Mouse (Mus musculus) neural tube, embryonic 11.5 days (tissue): ENCODE data around the gene B4galnt4. TPM values are rescaled to one million over a fixed set of nuclear protein-coding genes. Genes with fewer than 3 reads are reported as not detected.

Experiments
- ATAC-seq: fragments of 200-750 bp; cut with Nextera tagmentation; 2 replicates; pipeline ENCODE4 v1.8.0; 2017; ENCODE audit warnings: moderate number of reproducible peaks, mild to moderate bottlenecking, moderate TSS enrichment, moderate library complexity; ENCODE audit not compliant: insufficient read depth, low FRiP score, low TSS enrichment
- DNase-seq: peaks from one replicate; pipeline ENCODE4 v3.0.0-alpha.2; 2015; ENCODE audit warnings: low spot score
- H3K27ac ChIP-seq: fragments of 300-500 bp; sonication (generic); 2 replicates; pipeline ENCODE4 v1.5.1; 2014; ENCODE audit warnings: low read depth, mild to moderate bottlenecking, low read length
- H3K27me3 ChIP-seq: fragments of 300-500 bp; sonication (generic); 2 replicates; pipeline ENCODE4 v1.6.1; 2014; ENCODE audit warnings: mild to moderate bottlenecking, low read length, mixed read lengths; ENCODE audit not compliant: control insufficient read depth, insufficient read depth
- H3K36me3 ChIP-seq: fragments of 300-500 bp; sonication (generic); 2 replicates; pipeline ENCODE4 v1.6.1; 2014; ENCODE audit warnings: mild to moderate bottlenecking, low read length, moderate library complexity, mixed read lengths; ENCODE audit not compliant: control insufficient read depth, insufficient read depth
- H3K4me1 ChIP-seq: fragments of 300-500 bp; sonication (generic); 2 replicates; pipeline ENCODE4 v1.6.1; 2014; ENCODE audit warnings: low read length, mixed read lengths; ENCODE audit not compliant: control insufficient read depth, insufficient read depth
- H3K4me2 ChIP-seq: fragments of 300-500 bp; sonication (generic); 2 replicates; pipeline ENCODE4 v1.6.1; 2014; ENCODE audit warnings: low read depth, mild to moderate bottlenecking, moderate library complexity
- H3K4me3 ChIP-seq: fragments of 300-500 bp; sonication (generic); 2 replicates; pipeline ENCODE4 v1.5.1; 2014; ENCODE audit warnings: low read depth, low read length
- H3K9ac ChIP-seq: fragments of 300-500 bp; sonication (generic); 2 replicates; pipeline ENCODE4 v1.6.1; 2014; ENCODE audit warnings: mild to moderate bottlenecking, low read length
- H3K9me3 ChIP-seq: fragments of 300-500 bp; sonication (generic); 2 replicates; pipeline ENCODE4 v1.6.1; 2016; ENCODE audit warnings: low read length; ENCODE audit not compliant: control insufficient read depth
- WGBS: fragments of 180-500 bp; shearing (Covaris S2); extraction: QIAGEN DNeasy Blood & Tissue Kit; methylation state at CpG from one replicate; pipeline ENCODE4 v1.1.7; 2014; 5-methylcytosine and 5-hydroxymethylcytosine counted together
- polyA plus RNA-seq: library from polyadenylated mRNA; unstranded; fragments of >200 nt; fragmentation: Nextera tagmentation; extraction: Ambion mirVana; gene quantifications from 2 replicates; pipeline ENCODE4 v1.2.1, GENCODE M21; 2014

Gene B4galnt4
- polyA plus RNA-seq, 1 experiment from 2014 or later: 17.1 TPM

GRCm38 (mm10) chr7:141073782-141074181 lies 12.9 kb downstream of the B4galnt4 start:
- WGBS: 87% methylated on average over 4 of the region's 4 CpGs
- ATAC-seq (no peak), DNase-seq (no peak)
- Histone ChIP-seq H3K27me3 (peaks cover 17% of the 10 kb centered on the region), H3K9ac (no peak overlapping the region), H3K4me2 (no peak overlapping the region), H3K4me3 (no peak overlapping the region), H3K36me3 (no peaks in the 10 kb centered on the region), H3K27ac (no peak overlapping the region), H3K9me3 (no peaks in the 10 kb centered on the region), H3K4me1 (no peaks in the 10 kb centered on the region)

DNA sequence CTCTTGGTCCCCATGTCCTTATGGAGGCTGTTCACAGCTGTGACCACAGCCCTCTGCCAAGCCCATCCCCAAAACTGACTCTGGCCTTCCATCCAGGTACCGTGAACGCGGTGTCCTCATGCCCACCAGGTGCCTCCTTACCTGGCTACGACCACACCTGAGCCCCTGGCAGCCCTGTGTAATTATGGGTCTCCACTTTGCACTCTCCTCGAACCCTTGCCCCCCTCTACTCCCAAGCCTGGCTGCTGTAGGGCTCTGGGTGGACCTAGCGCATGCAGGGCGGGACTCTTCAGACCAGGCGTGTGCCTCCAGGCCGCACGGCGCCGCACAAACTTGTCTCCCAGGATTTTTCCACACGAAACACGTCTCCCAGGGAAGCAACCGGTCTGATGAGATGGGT lies 16.9 kb downstream of the B4galnt4 start, which contains the start of gene Pkp3:
Pkp3 (plus strand) TSS at position 378 of the 400 bp plus-strand sequence.
- Histone ChIP-seq H3K27me3 (no peaks in the 10 kb centered on the region; the same call in 1 of the 2 replicates), H3K9ac (no peak within 1 kb of the TSS), H3K4me2 (no peak within 1 kb of the TSS), H3K9me3 (no peaks in the 10 kb centered on the region), H3K4me3 (no peak within 1 kb of the TSS), H3K36me3 (no peaks in the 10 kb centered on the region), H3K27ac (no peak within 1 kb of the TSS), H3K4me1 (no peaks in the 10 kb centered on the region)
- DNase-seq (no peak), ATAC-seq (no peak)
- 89% methylated on average over 15 of the region's 15 CpGs for WGBS

GRCm38 (mm10) chr7:141078876-141079275 lies 18.0 kb downstream of the B4galnt4 start:
- no peak overlapping the region for H3K4me3 ChIP-seq
- H3K9ac ChIP-seq: no peak overlapping the region
- no peaks in the 10 kb centered on the region; the same call in 1 of the 2 replicates for H3K27me3 ChIP-seq
- no peaks in the 10 kb centered on the region for H3K36me3 ChIP-seq
- no peaks in the 10 kb centered on the region for H3K4me1 ChIP-seq
- DNase-seq (no peak), ATAC-seq (no peak)
- H3K4me2 ChIP-seq: no peak overlapping the region
- no peaks in the 10 kb centered on the region for H3K9me3 ChIP-seq
- no peak overlapping the region for H3K27ac ChIP-seq
- 76% methylated on average over 4 of the region's 4 CpGs for whole genome bisulfite sequencing

GRCm38 (mm10) chr7:141079481-141080449 lies 18.9 kb downstream of the B4galnt4 start:
- no peak overlapping the region for H3K9ac ChIP-seq
- no peak for ATAC-seq

GRCm38 (mm10) chr7:141087894-141088293 lies 27.0 kb downstream of the B4galnt4 start:
- Histone ChIP-seq H3K27ac (no peak overlapping the region), H3K36me3 (no peaks in the 10 kb centered on the region), H3K9ac (no peak overlapping the region), H3K4me3 (no peak overlapping the region), H3K9me3 (no peaks in the 10 kb centered on the region), H3K4me1 (0 out of 2 replicates have a peak, but pooled peaks cover 2% of the 10 kb centered on the region), H3K4me2 (no peak overlapping the region), H3K27me3 (peaks cover 15% of the 10 kb centered on the region)
- ATAC-seq (no peak), DNase-seq (no peak)
- WGBS: 38% methylated on average over 8 of the region's 8 CpGs

More at GRCm38 (mm10) chr7:141079481-141080449, 18.9 kb downstream of the B4galnt4 start:
- H3K36me3 ChIP-seq: no peaks in the 10 kb centered on the region
- H3K9me3 ChIP-seq: no peaks in the 10 kb centered on the region
- no peaks in the 10 kb centered on the region for H3K4me1 ChIP-seq
- H3K4me2 ChIP-seq: no peak overlapping the region
- no peak overlapping the region for H3K27ac ChIP-seq
- no peak overlapping the region for H3K4me3 ChIP-seq
- no peaks in the 10 kb centered on the region; the same call in 1 of the 2 replicates for H3K27me3 ChIP-seq
- WGBS: 26% methylated on average over 34 of the region's 34 CpGs
- no peak for DNase-seq

DNA sequence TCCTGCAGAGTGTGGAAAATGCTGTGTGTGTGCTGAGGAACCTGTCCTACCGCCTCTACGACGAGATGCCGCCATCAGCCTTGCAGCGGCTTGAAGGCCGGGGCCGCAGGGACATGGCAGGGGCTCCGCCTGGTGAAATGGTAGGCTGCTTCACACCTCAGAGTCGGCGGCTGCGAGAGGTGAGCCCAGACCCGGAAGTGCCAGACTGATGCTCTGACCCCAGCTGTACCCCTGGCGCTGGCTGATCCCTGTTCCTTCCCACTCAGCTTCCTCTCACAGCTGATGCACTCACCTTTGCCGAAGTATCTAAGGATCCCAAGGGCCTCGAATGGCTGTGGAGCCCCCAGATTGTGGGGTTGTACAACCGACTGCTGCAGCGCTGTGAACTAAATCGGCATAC lies 27.6 kb downstream of the B4galnt4 start:
- Histone ChIP-seq H3K4me3 (no peak overlapping the region), H3K4me2 (peak overlapping the region; percentile 33), H3K9ac (no peak overlapping the region), H3K27ac (no peak overlapping the region), H3K27me3 (peaks cover 15% of the 10 kb centered on the region), H3K4me1 (0 out of 2 replicates have a peak, but pooled peaks cover 2% of the 10 kb centered on the region), H3K36me3 (no peaks in the 10 kb centered on the region), H3K9me3 (no peaks in the 10 kb centered on the region)
- DNase-seq (no peak), ATAC-seq (no peak)
- WGBS: 12% methylated on average over 18 of the region's 18 CpGs

- 0 out of 2 replicates have a peak, but pooled peaks cover 6% of the 10 kb centered on the region for H3K4me1 ChIP-seq
- no peaks in the 10 kb centered on the region for H3K9me3 ChIP-seq
- 66% methylated on average over 8 of the region's 8 CpGs for WGBS
- H3K4me3 ChIP-seq: no peak overlapping the region
- peaks cover 15% of the 10 kb centered on the region for H3K27me3 ChIP-seq
- H3K36me3 ChIP-seq: no peaks in the 10 kb centered on the region
- H3K4me2 ChIP-seq: no peak overlapping the region
- no peak for DNase-seq
- H3K27ac ChIP-seq: no peak overlapping the region
- no peak for ATAC-seq
- H3K9ac ChIP-seq: no peak overlapping the region
These were observed 29.3 kb downstream of the B4galnt4 start for GRCm38 (mm10) chr7:141090228-141090627.

GRCm38 (mm10) chr7:141092051-141092735 lies 31.3 kb downstream of the B4galnt4 start:
- Histone ChIP-seq H3K9ac (peak overlapping the region; percentile 43), H3K36me3 (no peaks in the 10 kb centered on the region), H3K4me1 (0 out of 2 replicates have a peak, but pooled peaks cover 6% of the 10 kb centered on the region), H3K27me3 (peaks cover 15% of the 10 kb centered on the region), H3K4me3 (peak overlapping the region; percentile 19; the same call in 1 of the 2 replicates), H3K27ac (no peak overlapping the region), H3K4me2 (peak overlapping the region; percentile 36), H3K9me3 (no peaks in the 10 kb centered on the region)
- ATAC-seq (peak; percentile 90), DNase-seq (peak; percentile 85)
- WGBS: 4% methylated on average over 37 of the region's 37 CpGs
